ENCODE assay signal across 9 mouse cellular contexts in the genomic region with DNA sequence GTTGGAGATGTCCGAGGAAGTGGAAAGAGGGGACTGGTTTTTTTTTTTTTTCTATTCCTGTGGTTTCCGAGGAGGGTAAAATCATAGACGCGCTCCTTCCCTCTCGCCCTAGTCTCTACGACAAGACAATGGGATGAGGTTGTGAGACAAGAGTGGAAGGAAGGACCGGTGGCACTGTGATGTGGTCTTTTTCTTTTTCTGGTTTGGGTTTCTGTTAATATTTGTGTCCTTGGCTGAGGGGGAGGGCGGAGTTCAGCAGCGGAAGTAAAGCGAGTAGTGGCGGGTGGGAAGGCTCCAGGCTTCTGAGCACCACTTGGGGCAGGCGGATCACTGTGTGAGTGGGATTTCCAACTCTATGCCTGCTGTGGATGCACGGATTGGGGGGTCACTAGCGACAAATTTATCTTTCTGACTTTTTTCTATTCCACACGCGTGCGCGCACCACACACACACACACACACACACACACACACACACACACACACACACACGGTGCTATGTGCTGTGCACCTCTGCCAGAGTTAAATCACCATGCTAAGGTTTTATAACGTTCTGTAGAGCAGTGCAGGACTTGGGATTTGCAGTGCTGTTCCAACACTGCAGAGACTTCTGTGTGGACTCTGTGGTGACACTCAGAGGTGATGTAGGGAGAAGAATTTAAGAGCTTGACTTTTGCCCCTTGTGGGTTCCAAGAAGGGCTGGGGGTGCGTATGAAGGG. TPM values are rescaled to one million over a fixed set of nuclear protein-coding genes. Genes with fewer than 3 reads are reported as not detected.
DNase-seq lines count a peak whose midpoint lies in the region; ATAC-seq and TF ChIP-seq lines count a peak whose summit lies in the region.
"Had no signal": no experiment of that assay in that cellular context is flagged by ENCODE, and none has a peak within 500 bp of the region (broad histone marks: within the 10 kb centered on the region; RNA-seq: fewer than 3 reads in every experiment).

No protein-coding gene starts in this region.

- peak overlapping the region; percentile 41 for H3K4me2 ChIP-seq in forebrain, embryonic 16.5 days (ENCODE audit: low read length)
- peak overlapping the region; percentile 59 for H3K4me2 ChIP-seq in midbrain, embryonic 12.5 days (replicated peaks)

- WGBS in forebrain, embryonic 16.5 days = 15% methylated on average over 21 of the region's 21 CpGs
- 6% methylated on average over 21 of the region's 21 CpGs for WGBS in midbrain, embryonic 12.5 days

- no peak for TF ChIP-seq POLR2A in bone marrow macrophage, adult 2 months (IDR thresholded peaks at IDR 0.05; ENCODE audit: borderline replicate concordance, low read depth, low read length)

- H3K27me3 ChIP-seq in forebrain, embryonic 16.5 days (replicated peaks; ENCODE audit: control insufficient read depth, insufficient read depth, low read length) = peaks cover 29% of the 10 kb centered on the region
- peaks cover 91% of the 10 kb centered on the region for H3K27me3 ChIP-seq in midbrain, embryonic 12.5 days

- H3K36me3 ChIP-seq in forebrain, embryonic 16.5 days (ENCODE audit: control insufficient read depth, insufficient read depth) = no peaks in the 10 kb centered on the region
- no peaks in the 10 kb centered on the region for H3K36me3 ChIP-seq in midbrain, embryonic 12.5 days

- DNase-seq in cerebellum, adult 18-20 months = peak; percentile 68 to 74
- DNase-seq in cerebellum, postnatal 4 days (ENCODE audit: low spot score in 2 of 2) = no peak
- DNase-seq in left cerebral cortex, adult 9 months (ENCODE audit: low spot score in 2 of 2) = no peak
- no peak for DNase-seq in right cerebral cortex, postnatal 10 days (ENCODE audit: low spot score in 2 of 2)
- DNase-seq in layer of hippocampus, adult 8-10 months (ENCODE audit: low spot score in 2 of 2) = no peak
- DNase-seq: gastrocnemius, postnatal 10 days had no signal

- ATAC-seq in forebrain, embryonic 16.5 days = no peak
- no peak for ATAC-seq in midbrain, embryonic 12.5 days (ENCODE audit: low FRiP score, low read depth)

- H3K9ac ChIP-seq in forebrain, embryonic 16.5 days (replicated peaks; ENCODE audit: low read depth, low read length) = peak overlapping the region; percentile 36
- H3K9ac ChIP-seq in midbrain, embryonic 12.5 days (replicated peaks) = peak overlapping the region; percentile 21; the same call in 1 of the 2 replicates

- H3K4me1 ChIP-seq in bone marrow macrophage, adult 2 months (ENCODE audit: control insufficient read depth, insufficient read depth, low read length) = peaks cover 5% of the 10 kb centered on the region; the same call in 1 of the 2 replicates
- H3K4me1 ChIP-seq in forebrain, embryonic 16.5 days (replicated peaks; ENCODE audit: control insufficient read depth, insufficient read depth, low read length) = peaks cover 54% of the 10 kb centered on the region
- peaks cover 54% of the 10 kb centered on the region for H3K4me1 ChIP-seq in midbrain, embryonic 12.5 days

- no peak for TF ChIP-seq CTCF in bone marrow macrophage, adult 2 months (IDR thresholded peaks at IDR 0.05; ENCODE audit: low read depth, low read length)

- no peaks in the 10 kb centered on the region for H3K9me3 ChIP-seq in forebrain, embryonic 16.5 days (ENCODE audit: control insufficient read depth, low read length)
- no peaks in the 10 kb centered on the region for H3K9me3 ChIP-seq in midbrain, embryonic 12.5 days

- H3K27ac ChIP-seq in bone marrow macrophage, adult 2 months (ENCODE audit: insufficient read depth, low read depth, low read length) = no peak overlapping the region
- H3K27ac ChIP-seq in forebrain, embryonic 16.5 days (ENCODE audit: low read length) = peak overlapping the region; percentile 4; the same call in 1 of the 2 replicates
- H3K27ac ChIP-seq in midbrain, embryonic 12.5 days (replicated peaks) = peak overlapping the region; percentile 56; the same call in 1 of the 2 replicates

- peak overlapping the region; percentile 27 for H3K4me3 ChIP-seq in bone marrow macrophage, adult 2 months (ENCODE audit: insufficient read depth, low read length)
- peak overlapping the region; percentile 33 for H3K4me3 ChIP-seq in forebrain, embryonic 16.5 days (replicated peaks; ENCODE audit: low read length)
- peak overlapping the region; percentile 54 for H3K4me3 ChIP-seq in midbrain, embryonic 12.5 days

RNA-seq across cellular contexts. Expression of gene Pax6, which starts 14.1 kb away (rescaled TPM):
- not detected in 2 replicates for polyA plus RNA-seq in bone marrow macrophage, adult 2 months (2012; ENCODE audit: insufficient read depth, insufficient read length, missing spikeins)
- polyA plus RNA-seq in forebrain, embryonic 16.5 days (2015; fragmentation: Nextera tagmentation; extraction: Ambion mirVana) = 39.9 and 42.2 TPM in 2 replicates
- polyA plus RNA-seq in midbrain, embryonic 12.5 days (2016; fragmentation: Nextera tagmentation; extraction: Ambion mirVana) = 21.5 and 74.8 TPM in 2 replicates
- 10 to 100 TPM; 12.5 to 17.6 (median 12.8) TPM for total RNA-seq in layer of hippocampus, adult 8-10 months (2022)
- total RNA-seq: gastrocnemius, postnatal 10 days had no signal

Comparison
In these comparisons a context has a peak if more than half of its experiments do, and no peak if none do; other contexts are left out.
1. DNase-seq: peak in cerebellum, adult 18-20 months (2 of 2); none in cerebellum, postnatal 4 days (0 of 2), left cerebral cortex, adult 9 months (0 of 2), right cerebral cortex, postnatal 10 days (0 of 2) and layer of hippocampus, adult 8-10 months (0 of 2).
2. RNA of gene Pax6, which starts 14.1 kb away (polyA plus RNA-seq): 39.9 to 42.2 TPM in forebrain, embryonic 16.5 days and 21.5 to 74.8 TPM in midbrain, embryonic 12.5 days; not detected in bone marrow macrophage, adult 2 months; every median in the first group is over 10 times any median in the second.
3. Peak in every context shown above with its lines, with median percentiles within 50 percentile points of each other: H3K4me3 ChIP-seq.